Mouse (Mus musculus): ENCODE results near the gene Slc25a53. TPM values are rescaled to one million over a fixed set of nuclear protein-coding genes. Genes with fewer than 3 reads are reported as not detected.
"Not testable (repeated sequence)": the region's sequence is repeated elsewhere in the genome, so short reads cannot be mapped to it uniquely, and the experiment has no call there.

Gene Slc25a53
- total RNA-seq, 2 experiments from 2014 or later, result 4.7 to 6.2 TPM

GRCm38 (mm10) chrX:136976424-136977084, 61.5 kb downstream of the Slc25a53 start, which contains the start of the genes Tmsb15l and Tmsb15b1:
TSS of gene Tmsb15l (minus strand) at chrX:136976869.
TSS of gene Tmsb15b1 (minus strand) at chrX:136976874.
- peak; percentile 6 to 45 for DNase-seq

DNA sequence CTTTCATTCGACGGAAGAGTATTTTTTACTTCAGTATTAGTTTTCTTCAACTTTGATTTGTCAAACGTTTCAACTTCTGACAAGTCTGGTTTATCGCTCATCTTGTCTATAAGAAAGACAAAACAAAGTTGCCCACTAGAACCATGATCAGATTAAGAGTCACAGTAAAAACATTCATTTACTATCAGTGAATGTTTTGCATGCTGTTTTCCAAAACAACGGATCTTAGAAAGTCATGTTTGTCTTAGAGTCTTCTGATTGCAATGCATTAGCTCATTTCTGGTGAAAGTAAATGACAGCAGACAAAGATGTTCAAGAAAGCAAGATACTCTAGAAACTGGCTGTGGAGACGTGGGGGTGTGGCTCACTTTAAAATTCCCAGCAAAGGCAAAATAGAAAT, 62.7 kb downstream of the Slc25a53 start, which contains the start of gene Tmsb15b2:
Gene Tmsb15b2, minus strand, starts transcription at position 101 of the 400 bp plus-strand sequence.
- not testable (repeated sequence) for DNase-seq
- intact Hi-C loops (cut with DNase I), result loop anchor here (5.0 kb wide), 1 partner anchor 42 kb away; no protein-coding TSS in a partner anchor

More at GRCm38 (mm10) chrX:136976424-136977084, 61.5 kb downstream of the Slc25a53 start, which contains the start of the genes Tmsb15l and Tmsb15b1:
- intact Hi-C loops (cut with DNase I), result loop anchor here (5.0 kb wide), 1 partner anchor 41 kb away; no protein-coding TSS in a partner anchor

DNA sequence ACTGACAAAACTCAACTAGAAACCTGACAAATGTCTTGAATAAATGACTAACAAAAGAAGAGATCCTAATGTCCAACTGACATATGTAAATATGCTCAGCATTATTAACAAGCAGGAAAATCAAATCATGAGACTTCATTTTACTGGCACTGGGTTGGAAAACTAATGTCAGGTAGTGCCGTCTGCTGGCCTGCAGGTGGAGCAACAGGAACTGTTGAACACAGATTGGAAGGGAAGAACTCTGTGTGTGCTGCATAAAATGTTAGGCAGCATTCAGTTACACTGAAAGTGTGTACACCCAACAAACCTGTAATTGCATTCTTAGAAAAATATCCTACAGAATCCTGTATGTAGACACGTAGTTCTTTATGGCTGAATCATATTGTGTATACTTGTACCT, 78.4 kb downstream of the Slc25a53 start:
- intact Hi-C loops (cut with DNase I), result loop anchor here (5.0 kb wide), 1 partner anchor 58 kb away; no protein-coding TSS in a partner anchor

DNA sequence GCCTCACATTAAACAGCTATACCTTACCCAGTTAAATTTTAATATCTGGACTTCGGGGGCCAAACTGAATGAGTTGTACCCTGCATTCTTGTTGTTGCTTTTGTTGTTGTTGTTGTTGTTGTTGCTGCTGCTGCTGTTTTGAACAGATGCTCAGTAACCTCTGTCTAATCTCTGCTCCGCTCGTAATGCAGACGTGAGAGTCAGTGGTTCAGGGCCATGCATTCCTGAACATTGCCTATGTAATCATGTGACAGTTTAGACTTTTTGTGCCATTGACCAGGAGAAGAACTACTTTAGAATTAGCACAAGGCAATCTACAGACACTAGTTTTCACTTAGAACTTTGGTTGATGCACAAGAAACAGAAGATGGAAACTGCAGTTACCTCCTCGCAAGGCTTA, 79.8 kb downstream of the Slc25a53 start:
- DNase-seq; intact Hi-C loops (cut with DNase I): not testable (repeated sequence)

More for the DNA sequence above, 78.4 kb downstream of the Slc25a53 start:
- DNase-seq, result peak; percentile 3 to 6

- DNase-seq, result peak; percentile 2 to 54
- intact Hi-C loops (cut with DNase I), result not testable (repeated sequence)
Measured at GRCm38 (mm10) chrX:136957583-136958279, 80.4 kb downstream of the Slc25a53 start.

DNA sequence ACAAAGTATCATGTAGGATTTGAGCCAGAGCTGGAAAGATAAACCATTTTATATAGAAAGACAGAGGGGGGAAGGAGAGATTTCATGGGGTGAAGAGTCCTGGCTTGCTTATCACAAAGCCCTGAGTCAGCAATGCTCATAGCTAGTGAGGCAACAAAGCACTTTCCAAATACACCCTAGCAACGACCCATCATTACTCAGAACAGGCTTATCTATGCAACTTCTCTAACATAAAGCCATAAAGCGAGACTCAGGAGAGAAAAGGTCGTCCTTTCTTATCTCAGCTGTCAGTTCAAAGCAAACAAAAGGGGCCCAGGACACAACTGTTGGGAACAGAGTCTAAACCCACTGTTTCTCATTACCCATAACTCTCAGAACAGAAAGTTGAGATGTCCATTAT, 100.1 kb downstream of the Slc25a53 start:
- DNase-seq, result no peak
- intact Hi-C loops (cut with DNase I), result no loop called here

Other genes starting within 250 kb of the Slc25a53 start
- 1 to 10 TPM; 4.0 to 4.8 TPM for gene Plp1, start 215.6 kb downstream of the Slc25a53 start, total RNA-seq (2021)
- gene Rab9b, start 169.5 kb downstream of the Slc25a53 start, total RNA-seq (2021), result under 1 TPM; 0.17 to 0.22 TPM
- gene H2bfm, start 111.0 kb downstream of the Slc25a53 start, total RNA-seq (2021), result not detected
- gene Tmsb15b2, start 62.8 kb downstream of the Slc25a53 start, total RNA-seq (2021), result 1 to 10 TPM; 1.9 to 5.9 TPM
- 1 to 10 TPM in 1 of 2 experiments, under 1 TPM in 1; 0.67 to 1.0 TPM for gene Tmsb15l, start 61.4 kb downstream of the Slc25a53 start, total RNA-seq (2021)
- 1 to 10 TPM in 1 of 2 experiments, under 1 TPM in 1; 0.91 to 1.2 TPM for gene Tmsb15b1, start 61.4 kb downstream of the Slc25a53 start, total RNA-seq (2021)
- not detected for gene Zcchc18, start 45.1 kb downstream of the Slc25a53 start, total RNA-seq (2021)
- gene Fam199x, start 11.3 kb upstream of the Slc25a53 start, total RNA-seq (2021), result 1 to 10 TPM; 5.3 to 5.7 TPM
- not detected for gene Esx1, start 83.8 kb upstream of the Slc25a53 start, total RNA-seq (2021)

Data from heart, postnatal 10 days (tissue).